Mouse (Mus musculus) hindbrain, embryonic 13.5 days (tissue): ENCODE results near the gene Fam216a. TPM values are rescaled to one million over a fixed set of nuclear protein-coding genes. Genes with fewer than 3 reads are reported as not detected.

Experiments used
- ATAC-seq: fragments of 200-750 bp; cut with Nextera tagmentation; 2 replicates; pipeline ENCODE4 v1.8.0; 2017; ENCODE audit warnings: moderate TSS enrichment; ENCODE audit not compliant: low FRiP score
- H3K27ac ChIP-seq: fragments of 300-500 bp; sonication (generic); 2 replicates; pipeline ENCODE4 v1.5.1; 2015; ENCODE audit warnings: inconsistent platforms, mild to moderate bottlenecking, moderate library complexity
- H3K27me3 ChIP-seq: fragments of 300-500 bp; sonication (generic); 2 replicates; pipeline ENCODE4 v1.6.1; 2015; ENCODE audit warnings: mild to moderate bottlenecking, inconsistent platforms
- H3K36me3 ChIP-seq: fragments of 300-500 bp; sonication (generic); 2 replicates; pipeline ENCODE4 v1.6.1; 2015; ENCODE audit warnings: mild to moderate bottlenecking, inconsistent platforms
- H3K4me1 ChIP-seq: fragments of 300-500 bp; sonication (generic); replicated peaks from 2 replicates; pipeline ENCODE4 v1.6.1; 2015; ENCODE audit warnings: inconsistent platforms
- H3K4me2 ChIP-seq: fragments of 300-500 bp; sonication (generic); 2 replicates; pipeline ENCODE4 v1.6.1; 2015; ENCODE audit warnings: inconsistent platforms, mild to moderate bottlenecking, moderate library complexity
- H3K4me3 ChIP-seq: fragments of 300-500 bp; sonication (generic); 2 replicates; pipeline ENCODE4 v1.5.1; 2015; ENCODE audit warnings: mild to moderate bottlenecking, inconsistent platforms
- H3K9ac ChIP-seq: fragments of 300-500 bp; sonication (generic); 2 replicates; pipeline ENCODE4 v1.6.1; 2015; ENCODE audit warnings: mild to moderate bottlenecking, inconsistent platforms
- H3K9me3 ChIP-seq: fragments of 300-500 bp; sonication (generic); 2 replicates; pipeline ENCODE4 v1.6.1; 2016; ENCODE audit warnings: inconsistent platforms
- WGBS: fragments of 180-500 bp; shearing (Covaris S2); methylation state at CpG from one replicate; pipeline ENCODE4 v1.1.7; 2015; 5-methylcytosine and 5-hydroxymethylcytosine counted together
- polyA plus RNA-seq: library from polyadenylated mRNA; unstranded; fragments of >200 nt; fragmentation: Nextera tagmentation; extraction: Ambion mirVana; gene quantifications from 2 replicates; pipeline ENCODE4 v1.2.1, GENCODE M21; 2015

Gene Fam216a
- polyA plus RNA-seq, 1 experiment from 2014 or later = 132 TPM

GRCm38 (mm10) chr5:122317329-122318045 lies 54.7 kb downstream of the Fam216a start:
- 80% methylated on average over 11 of the region's 11 CpGs for WGBS
- peaks cover 55% of the 10 kb centered on the region for H3K36me3 ChIP-seq

DNA sequence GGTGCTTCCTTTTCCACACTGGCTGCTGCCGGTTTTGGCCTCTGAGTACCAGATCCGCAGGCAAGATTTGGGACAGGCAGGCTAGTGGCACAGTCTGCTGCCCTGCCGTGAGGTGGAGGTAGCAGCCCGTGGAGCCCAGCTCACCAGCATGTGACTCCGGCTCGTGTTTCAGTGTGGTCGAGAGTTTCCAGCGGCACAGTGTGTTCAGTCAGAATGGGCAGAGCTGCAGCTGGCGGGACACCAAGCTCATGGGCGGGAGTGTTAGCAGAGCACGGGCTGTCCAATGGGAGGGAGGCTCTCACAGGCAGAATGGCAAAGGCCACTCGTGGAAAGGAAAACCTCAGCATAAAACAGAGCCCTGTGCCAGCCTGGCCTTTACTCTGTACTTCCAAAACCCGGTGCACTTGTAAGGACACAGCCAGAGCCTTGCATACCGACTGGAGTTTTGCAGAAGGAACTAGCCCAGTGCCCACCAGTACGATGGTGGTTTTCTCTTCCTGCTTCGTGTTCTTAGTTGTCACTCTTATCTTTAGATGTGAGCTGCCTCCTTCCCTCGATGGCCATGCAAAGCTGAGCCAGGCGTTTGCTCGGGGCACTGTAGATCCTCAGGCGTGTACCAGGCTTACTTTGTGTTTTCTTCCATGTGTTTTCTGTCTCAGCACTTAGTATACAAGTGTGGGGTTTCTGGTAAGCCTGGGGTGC lies 57.0 kb downstream of the Fam216a start:
- 82% methylated on average over 20 of the region's 20 CpGs for WGBS
- ATAC-seq = no peak
- peaks cover 21% of the 10 kb centered on the region for H3K4me1 ChIP-seq

More at GRCm38 (mm10) chr5:122317329-122318045, 54.7 kb downstream of the Fam216a start:
- no peak overlapping the region for H3K9ac ChIP-seq
- H3K27me3 ChIP-seq = no peaks in the 10 kb centered on the region
- ATAC-seq = no peak
- H3K4me2 ChIP-seq = no peak overlapping the region
- no peaks in the 10 kb centered on the region for H3K9me3 ChIP-seq
- no peak overlapping the region for H3K27ac ChIP-seq
- peaks cover 11% of the 10 kb centered on the region for H3K4me1 ChIP-seq
- H3K4me3 ChIP-seq = no peak overlapping the region

More for the DNA sequence above, 57.0 kb downstream of the Fam216a start:
- H3K36me3 ChIP-seq = peaks cover 51% of the 10 kb centered on the region
- H3K27ac ChIP-seq = no peak overlapping the region
- H3K27me3 ChIP-seq = no peaks in the 10 kb centered on the region
- H3K4me3 ChIP-seq = no peak overlapping the region
- H3K4me2 ChIP-seq = no peak overlapping the region
- no peaks in the 10 kb centered on the region for H3K9me3 ChIP-seq
- no peak overlapping the region for H3K9ac ChIP-seq

Other genes starting within 250 kb of the Fam216a start
- not detected in 2 replicates for gene Ccdc63, start 231.5 kb downstream of the Fam216a start, polyA plus RNA-seq
- 204 and 206 TPM in 2 replicates for gene Ppp1cc, start 214.1 kb downstream of the Fam216a start, polyA plus RNA-seq
- gene Hvcn1, start 165.6 kb downstream of the Fam216a start, polyA plus RNA-seq = 1.8 and 2.2 TPM in 2 replicates
- 5.9 and 6.6 TPM in 2 replicates for gene Tctn1, start 107.9 kb downstream of the Fam216a start, polyA plus RNA-seq
- 8.0 and 8.3 TPM in 2 replicates for gene Pptc7, start 88.0 kb downstream of the Fam216a start, polyA plus RNA-seq
- gene Rad9b, start 18.1 kb downstream of the Fam216a start, polyA plus RNA-seq = 21.0 and 23.9 TPM in 2 replicates
- gene Vps29, start 18.0 kb downstream of the Fam216a start, polyA plus RNA-seq = 297 and 305 TPM in 2 replicates
- 48.3 and 50.2 TPM in 2 replicates for gene Gpn3, start 488 bp downstream of the Fam216a start, polyA plus RNA-seq
- gene Arpc3, start 19.5 kb upstream of the Fam216a start, polyA plus RNA-seq = 159 and 173 TPM in 2 replicates
- 46.7 and 51.8 TPM in 2 replicates for gene Anapc7, start 49.3 kb upstream of the Fam216a start, polyA plus RNA-seq
- gene Atp2a2, start 129.9 kb upstream of the Fam216a start, polyA plus RNA-seq = 39.4 and 41.2 TPM in 2 replicates
- gene Ift81, start 242.2 kb upstream of the Fam216a start, polyA plus RNA-seq = 70.2 and 70.7 TPM in 2 replicates